Mouse (Mus musculus): ENCODE results near the gene Pkn3. TPM values are rescaled to one million over a fixed set of nuclear protein-coding genes. Genes with fewer than 3 reads are reported as not detected.

Pkn3 gene
- not detected for polyA plus RNA-seq (2014; fragmentation: Illumina TruSeq; extraction: RNeasy Lipid Tissue Mini Kit (QIAGEN cat#74804); ENCODE audit: low replicate concordance)

GRCm38 (mm10) chr2:30077502-30078348 lies at the start of gene Pkn3:
Pkn3 (plus strand) TSS chr2:30077684.

GRCm38 (mm10) chr2:30048699-30049388 lies 28.6 kb upstream of the Pkn3 start, which contains the start of gene Wdr34:
Wdr34 (minus strand) TSS chr2:30048881.

GRCm38 (mm10) chr2:30057223-30057904 lies 20.1 kb upstream of the Pkn3 start, which contains the start of gene Set:
Set (plus strand) TSS chr2:30057378.

GRCm38 (mm10) chr2:30093471-30094207 lies 16.2 kb downstream of the Pkn3 start, which contains the start of gene Zdhhc12:
Zdhhc12 (minus strand) TSS chr2:30093648.

DNA sequence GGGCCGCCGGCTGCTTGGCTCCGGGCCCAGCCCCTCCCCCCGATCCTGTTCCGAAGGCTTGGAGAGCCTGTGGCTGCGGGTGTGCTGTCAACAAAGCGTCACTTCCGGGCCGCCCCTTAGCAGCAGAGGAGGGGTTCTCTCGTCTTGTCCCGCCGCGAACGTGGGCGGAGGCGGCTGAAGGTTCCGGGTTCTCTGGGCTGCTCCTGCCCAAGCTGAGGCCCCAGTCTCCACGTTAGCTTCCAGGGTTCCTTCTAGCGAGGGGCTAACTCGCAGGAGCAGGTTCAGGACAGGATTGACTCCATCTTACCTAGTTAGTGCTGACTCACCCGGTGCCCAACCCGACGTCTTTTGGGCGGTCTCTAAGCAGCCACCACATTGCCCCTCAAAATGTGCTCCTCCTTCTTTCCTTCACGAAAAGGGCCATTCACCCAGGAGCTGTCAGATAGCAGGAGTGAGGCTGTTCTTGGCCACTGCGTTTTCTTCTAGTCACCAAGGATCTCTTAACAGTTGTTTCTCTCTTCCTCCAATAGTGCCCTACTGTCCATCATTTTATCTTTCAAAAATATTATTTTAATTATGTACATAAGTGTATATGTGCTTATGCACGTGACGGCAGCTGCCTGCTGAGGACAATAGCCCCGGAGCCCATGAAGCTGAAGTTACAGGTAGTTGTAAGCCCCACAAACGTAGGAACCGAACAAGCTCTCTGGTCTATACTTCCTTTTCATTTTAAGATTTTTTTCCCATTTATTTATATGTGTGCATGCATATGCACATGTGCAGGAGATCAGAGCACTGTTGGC lies 47.2 kb downstream of the Pkn3 start, which contains the start of gene Zer1:
TSS of gene Zer1 (minus strand) at position 114 of the 803 bp plus-strand sequence.

DNA sequence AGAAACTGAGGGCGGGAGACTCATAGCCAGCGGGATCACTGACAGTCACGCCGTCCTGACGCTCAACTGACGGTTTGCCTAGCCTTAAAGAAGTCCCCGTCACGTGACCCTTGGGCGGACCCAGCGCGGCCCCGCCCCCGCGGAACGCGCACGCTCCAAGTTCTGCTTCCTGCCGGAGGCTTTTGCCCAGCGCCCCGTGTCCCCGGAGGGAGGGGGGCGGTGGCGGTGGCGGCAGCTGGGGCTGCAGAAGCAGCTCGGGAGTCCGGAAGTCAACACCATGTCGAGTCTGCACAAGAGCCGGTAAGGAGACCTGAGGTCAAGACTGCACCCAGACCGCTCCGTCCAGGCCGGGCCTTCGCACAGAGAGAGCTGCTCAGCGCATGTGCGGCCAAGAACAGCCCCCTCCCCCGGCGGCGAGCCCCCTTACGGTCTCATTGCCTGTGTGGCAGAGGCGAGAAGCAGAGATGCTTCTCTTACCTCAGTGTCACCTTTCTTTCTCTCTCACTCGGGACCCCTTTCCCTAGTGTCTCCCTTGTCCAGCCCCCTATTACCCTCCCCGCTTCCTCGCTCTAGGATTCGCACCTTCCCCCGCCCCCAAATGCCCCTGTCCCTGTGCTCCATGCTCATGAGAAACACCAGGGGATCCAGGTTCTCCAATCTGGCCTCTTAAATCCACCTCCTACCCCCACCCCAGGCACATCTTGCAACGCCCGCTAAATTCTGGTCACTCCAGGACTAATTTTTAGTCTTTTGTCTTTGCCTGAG lies 56.3 kb downstream of the Pkn3 start, which contains the start of gene Tbc1d13:
TSS of gene Tbc1d13 (plus strand) at position 134 of the 765 bp plus-strand sequence.

Other genes with a start within 250 kb of the Pkn3 start
- 0.19 TPM for gene Cercam, start 208.5 kb upstream of the Pkn3 start, polyA plus RNA-seq (2014; fragmentation: Illumina TruSeq; extraction: RNeasy Lipid Tissue Mini Kit (QIAGEN cat#74804); ENCODE audit: low replicate concordance)
- gene Odf2, start 188.5 kb upstream of the Pkn3 start, polyA plus RNA-seq (2014; fragmentation: Illumina TruSeq; extraction: RNeasy Lipid Tissue Mini Kit (QIAGEN cat#74804); ENCODE audit: low replicate concordance): 2.7 TPM
- gene Gle1, start 142.3 kb upstream of the Pkn3 start, polyA plus RNA-seq (2014; fragmentation: Illumina TruSeq; extraction: RNeasy Lipid Tissue Mini Kit (QIAGEN cat#74804); ENCODE audit: low replicate concordance): 5.7 TPM
- gene Sptan1, start 112.1 kb upstream of the Pkn3 start, polyA plus RNA-seq (2014; fragmentation: Illumina TruSeq; extraction: RNeasy Lipid Tissue Mini Kit (QIAGEN cat#74804); ENCODE audit: low replicate concordance): 28.2 TPM
- not detected for gene Wdr34, start 28.8 kb upstream of the Pkn3 start, polyA plus RNA-seq (2014; fragmentation: Illumina TruSeq; extraction: RNeasy Lipid Tissue Mini Kit (QIAGEN cat#74804); ENCODE audit: low replicate concordance)
- 219 TPM for gene Set, start 20.3 kb upstream of the Pkn3 start, polyA plus RNA-seq (2014; fragmentation: Illumina TruSeq; extraction: RNeasy Lipid Tissue Mini Kit (QIAGEN cat#74804); ENCODE audit: low replicate concordance)
- 3.9 TPM for gene Zdhhc12, start 16.0 kb downstream of the Pkn3 start, polyA plus RNA-seq (2014; fragmentation: Illumina TruSeq; extraction: RNeasy Lipid Tissue Mini Kit (QIAGEN cat#74804); ENCODE audit: low replicate concordance)
- gene Zer1, start 46.9 kb downstream of the Pkn3 start, polyA plus RNA-seq (2014; fragmentation: Illumina TruSeq; extraction: RNeasy Lipid Tissue Mini Kit (QIAGEN cat#74804); ENCODE audit: low replicate concordance): 2.1 TPM
- gene Tbc1d13, start 56.1 kb downstream of the Pkn3 start, polyA plus RNA-seq (2014; fragmentation: Illumina TruSeq; extraction: RNeasy Lipid Tissue Mini Kit (QIAGEN cat#74804); ENCODE audit: low replicate concordance): 10.1 TPM
- gene Endog, start 93.8 kb downstream of the Pkn3 start, polyA plus RNA-seq (2014; fragmentation: Illumina TruSeq; extraction: RNeasy Lipid Tissue Mini Kit (QIAGEN cat#74804); ENCODE audit: low replicate concordance): not detected
- 0.30 TPM for gene Spout1, start 100.8 kb downstream of the Pkn3 start, polyA plus RNA-seq (2014; fragmentation: Illumina TruSeq; extraction: RNeasy Lipid Tissue Mini Kit (QIAGEN cat#74804); ENCODE audit: low replicate concordance)
- 0.48 TPM for gene Kyat1, start 128.2 kb downstream of the Pkn3 start, polyA plus RNA-seq (2014; fragmentation: Illumina TruSeq; extraction: RNeasy Lipid Tissue Mini Kit (QIAGEN cat#74804); ENCODE audit: low replicate concordance)
- 1.5 TPM for gene Lrrc8a, start 160.0 kb downstream of the Pkn3 start, polyA plus RNA-seq (2014; fragmentation: Illumina TruSeq; extraction: RNeasy Lipid Tissue Mini Kit (QIAGEN cat#74804); ENCODE audit: low replicate concordance)
- gene Gm28035, start 162.9 kb downstream of the Pkn3 start, polyA plus RNA-seq (2014; fragmentation: Illumina TruSeq; extraction: RNeasy Lipid Tissue Mini Kit (QIAGEN cat#74804); ENCODE audit: low replicate concordance): not detected
- 0.74 TPM for gene Phyhd1, start 188.5 kb downstream of the Pkn3 start, polyA plus RNA-seq (2014; fragmentation: Illumina TruSeq; extraction: RNeasy Lipid Tissue Mini Kit (QIAGEN cat#74804); ENCODE audit: low replicate concordance)
- not detected for gene Gm28038, start 203.4 kb downstream of the Pkn3 start, polyA plus RNA-seq (2014; fragmentation: Illumina TruSeq; extraction: RNeasy Lipid Tissue Mini Kit (QIAGEN cat#74804); ENCODE audit: low replicate concordance)
- gene Dolk, start 208.7 kb downstream of the Pkn3 start, polyA plus RNA-seq (2014; fragmentation: Illumina TruSeq; extraction: RNeasy Lipid Tissue Mini Kit (QIAGEN cat#74804); ENCODE audit: low replicate concordance): 5.9 TPM
- 6.1 TPM for gene Nup188, start 208.7 kb downstream of the Pkn3 start, polyA plus RNA-seq (2014; fragmentation: Illumina TruSeq; extraction: RNeasy Lipid Tissue Mini Kit (QIAGEN cat#74804); ENCODE audit: low replicate concordance)

Data from small intestine, adult 10 weeks (tissue).